Mouse (Mus musculus) urinary bladder, postnatal 14 days (tissue): ENCODE results near the gene Wdhd1.
A peak's percentile ranks its signal among the peaks of the same experiment; 100 is the strongest.
"Not testable (repeated sequence)": the region's sequence is repeated elsewhere in the genome, so short reads cannot be mapped to it uniquely, and the experiment has no call there.

Experiments used
- DNase-seq: peaks from one replicate; pipeline ENCODE4 v3.0.0; 2021; ENCODE audit warnings: low spot score

Wdhd1 gene

DNA sequence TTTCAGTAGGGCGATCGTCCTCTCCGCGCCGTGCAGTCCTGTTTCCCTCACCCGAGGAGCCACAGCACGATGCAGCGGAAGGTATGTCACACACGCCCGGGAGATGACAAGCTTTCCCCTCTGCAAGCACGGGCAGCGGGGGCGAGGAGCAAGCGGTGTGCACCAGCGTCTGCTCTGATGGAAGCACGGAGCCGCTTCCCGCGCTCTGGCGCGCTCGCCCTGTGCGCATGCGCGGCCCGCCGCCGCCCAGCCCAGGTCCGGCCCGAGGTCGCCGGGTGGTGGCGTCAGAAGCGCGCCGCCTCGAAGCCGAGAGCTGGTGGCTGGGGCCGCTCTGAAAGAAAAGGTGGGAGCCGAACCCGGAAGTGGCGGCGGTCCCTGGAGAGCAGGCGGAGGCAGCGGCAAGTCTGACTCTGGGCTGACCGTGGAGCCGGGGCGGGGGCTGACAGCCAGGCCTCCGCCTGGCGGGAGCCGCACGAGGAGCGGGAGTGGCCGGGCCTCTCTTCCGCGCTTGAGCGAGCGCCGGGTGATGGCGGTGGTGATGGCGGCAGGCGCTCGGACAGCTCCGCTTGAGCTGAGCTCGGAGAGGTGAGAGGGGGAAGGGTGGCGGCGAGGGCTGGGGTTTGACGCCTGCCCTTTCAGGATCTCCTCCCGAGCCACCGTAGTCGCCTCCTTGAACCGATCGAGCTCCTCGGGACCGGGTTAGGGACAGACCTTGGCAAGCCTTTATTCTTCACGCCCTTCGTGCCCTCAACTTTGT, at the start of gene Wdhd1, which contains the start of gene Socs4:
Wdhd1 (minus strand) TSS at position 221 of the 757 bp plus-strand sequence.
Socs4 (plus strand) TSS at position 295 of the 757 bp plus-strand sequence.
- peak; percentile 94 for DNase-seq

DNA sequence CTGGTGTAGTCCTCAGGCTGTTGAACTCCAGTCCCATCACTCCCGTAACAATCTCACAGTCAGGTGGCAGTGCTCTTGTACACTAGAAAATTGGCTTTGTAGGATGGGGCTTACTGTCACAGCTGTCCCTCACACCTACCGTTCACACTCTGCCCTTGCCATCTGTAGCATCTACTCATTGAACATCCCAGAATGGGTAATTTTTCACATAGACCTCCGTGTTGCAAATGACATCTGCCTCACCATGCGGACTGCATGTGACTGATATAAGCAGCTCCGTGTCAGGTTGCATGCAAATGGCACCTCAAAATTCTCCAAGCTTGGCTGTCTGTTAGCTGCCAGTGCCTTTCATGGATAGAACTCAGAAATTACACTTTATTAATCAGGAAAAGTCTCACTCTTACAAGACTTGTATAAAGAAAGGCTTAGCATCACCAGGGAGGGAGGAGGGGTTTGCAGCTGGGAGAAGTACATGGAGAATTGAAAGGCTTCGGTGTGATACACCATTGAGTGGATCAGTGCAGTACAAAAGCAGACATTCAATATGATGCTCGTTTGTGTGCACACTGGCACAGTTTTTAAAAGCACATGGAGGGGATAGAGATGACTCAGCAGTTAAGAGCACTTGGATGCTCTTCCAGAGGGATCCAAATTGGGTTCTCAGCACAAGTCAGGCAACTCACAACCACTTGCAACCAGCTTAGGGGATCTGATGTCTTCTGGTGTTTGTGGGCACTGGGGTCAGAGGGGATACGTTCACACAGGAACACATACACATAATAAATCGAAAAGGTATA, 49.5 kb upstream of the Wdhd1 start:
- DNase-seq, result no peak

DNA sequence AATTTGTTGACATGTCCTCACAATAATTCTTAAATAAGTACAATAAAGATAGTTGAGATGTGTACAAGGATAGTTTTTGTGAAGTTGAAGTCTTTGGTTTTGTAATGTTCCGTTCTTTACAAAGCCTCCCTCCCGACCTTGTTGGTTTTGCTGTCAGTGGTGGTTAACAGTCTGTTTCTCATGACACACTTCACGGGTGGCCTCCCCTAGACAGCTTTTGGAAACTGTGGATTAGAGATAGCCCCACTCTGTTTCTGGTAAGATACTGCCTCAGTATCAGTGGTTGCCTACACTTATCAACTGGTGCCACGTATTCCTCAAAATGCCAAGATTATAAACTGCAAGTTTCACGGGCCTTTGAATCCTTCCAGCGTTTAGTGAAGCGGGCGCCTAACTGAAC, 44.9 kb upstream of the Wdhd1 start:
- not testable (repeated sequence) for DNase-seq

DNA sequence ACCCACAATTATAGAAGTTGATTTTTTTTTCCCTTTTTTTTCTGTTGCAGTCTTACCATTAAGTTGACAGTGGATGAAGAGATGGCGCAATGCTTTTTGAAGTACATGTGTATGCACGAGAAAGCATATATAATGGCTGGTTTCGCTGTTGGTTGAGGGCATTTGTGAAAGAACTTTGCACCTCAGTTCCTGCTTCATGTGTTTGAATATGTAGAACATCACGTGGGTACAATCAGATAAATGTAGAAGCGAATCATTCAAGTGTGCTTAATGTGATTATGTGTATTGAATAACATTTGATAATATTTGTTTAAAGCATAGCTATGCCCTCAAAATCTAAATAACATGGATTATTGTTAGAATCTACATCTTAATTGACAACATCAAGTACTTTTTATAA, 42.7 kb upstream of the Wdhd1 start:
- DNase-seq, result no peak

DNA sequence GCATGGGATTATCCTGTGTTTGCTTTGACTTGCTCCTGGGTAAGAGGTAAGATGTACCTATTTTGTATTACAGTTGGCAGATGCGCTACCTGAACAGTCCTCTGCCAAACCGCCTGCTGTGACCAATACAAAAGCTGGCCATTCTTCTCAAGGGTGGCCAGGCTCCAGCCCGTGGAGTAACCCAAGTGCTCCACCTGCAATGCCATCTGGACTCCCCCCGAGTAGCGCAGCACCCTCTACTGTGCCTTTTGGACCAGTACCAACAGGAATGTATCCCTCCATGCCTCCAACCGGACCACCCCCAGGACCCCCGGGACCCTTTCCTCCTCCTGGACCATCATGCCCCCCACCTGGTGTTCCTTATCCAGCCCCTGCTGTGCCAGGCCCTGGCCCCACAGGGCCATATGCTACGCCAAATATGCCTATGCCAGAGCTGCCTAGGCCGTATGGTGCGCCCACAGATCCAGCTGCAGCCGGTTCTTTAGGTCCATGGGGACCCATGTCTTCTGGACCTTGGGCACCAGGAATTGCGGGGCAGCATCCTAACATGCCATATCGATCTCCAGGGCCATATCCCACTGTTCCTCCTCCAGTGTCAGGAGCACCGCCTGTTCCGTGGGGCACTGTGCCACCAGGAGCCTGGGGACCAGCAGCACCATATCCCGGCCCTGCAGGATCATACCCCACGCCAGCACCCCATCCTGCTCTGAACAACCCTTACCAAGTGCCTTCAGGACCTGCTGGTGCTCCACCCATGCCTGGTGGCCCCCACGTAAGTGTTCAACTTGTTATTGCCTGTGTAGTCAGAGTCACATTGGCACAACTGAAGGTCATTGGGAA, 33.9 kb upstream of the Wdhd1 start:
- no peak for DNase-seq

DNA sequence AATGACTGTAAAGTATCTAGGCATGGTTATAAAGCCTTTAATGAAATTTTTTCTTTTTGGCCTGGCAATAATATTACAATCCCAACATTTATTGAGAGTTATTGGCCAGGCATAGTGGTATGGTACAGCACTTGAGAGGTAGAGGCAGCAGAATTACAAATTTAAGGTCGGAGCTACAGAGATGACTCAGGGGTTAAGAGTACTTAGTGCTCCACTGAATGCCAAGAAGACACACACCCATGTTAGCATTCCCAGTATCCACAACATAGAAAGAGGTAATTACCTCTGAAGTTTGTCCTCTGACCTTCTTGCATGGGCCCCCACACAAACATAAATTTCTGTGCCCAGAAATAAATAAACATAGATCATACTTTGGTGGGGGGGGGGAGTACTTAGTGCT, 32.4 kb upstream of the Wdhd1 start:
- DNase-seq, result no peak

DNA sequence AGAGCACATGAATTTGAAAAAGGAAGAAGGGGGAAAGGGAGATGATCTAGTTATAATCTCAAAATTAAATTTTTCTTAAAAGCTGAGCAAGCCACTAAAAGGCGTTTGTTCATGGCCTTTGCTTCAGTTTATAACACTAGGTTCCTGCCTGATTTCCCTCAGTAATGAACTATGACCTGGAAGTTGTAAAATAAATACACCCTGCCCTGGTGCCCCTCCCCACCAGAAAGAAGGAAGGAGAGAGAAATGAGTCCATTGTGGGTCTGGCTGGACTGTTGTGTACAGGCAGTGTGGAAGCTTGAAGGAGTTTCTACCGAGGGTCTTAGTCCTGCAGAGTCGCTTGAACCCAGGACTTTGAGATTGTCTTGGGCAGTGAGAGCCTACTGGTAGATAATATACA, 31.0 kb upstream of the Wdhd1 start:
- no peak for DNase-seq

DNA sequence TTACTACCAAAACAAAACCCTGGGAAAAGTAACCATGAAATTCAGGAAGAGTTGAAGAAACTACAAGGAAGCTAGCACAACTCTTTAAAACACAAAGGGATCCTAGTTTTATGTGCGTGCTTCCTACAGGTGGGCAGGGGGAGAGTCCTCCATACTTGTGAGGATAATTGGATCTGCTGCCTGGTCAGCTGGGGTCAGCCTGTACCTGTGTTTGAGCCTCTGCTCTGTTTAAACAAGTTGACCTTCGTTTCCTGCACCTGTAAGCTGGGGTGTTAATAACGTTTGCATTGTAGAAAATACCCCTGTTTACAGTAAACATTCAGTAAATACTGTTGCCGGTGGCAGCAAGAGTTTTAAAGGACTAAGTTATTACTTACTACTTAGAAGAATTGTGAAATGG, 29.3 kb upstream of the Wdhd1 start:
- DNase-seq, result no peak

DNA sequence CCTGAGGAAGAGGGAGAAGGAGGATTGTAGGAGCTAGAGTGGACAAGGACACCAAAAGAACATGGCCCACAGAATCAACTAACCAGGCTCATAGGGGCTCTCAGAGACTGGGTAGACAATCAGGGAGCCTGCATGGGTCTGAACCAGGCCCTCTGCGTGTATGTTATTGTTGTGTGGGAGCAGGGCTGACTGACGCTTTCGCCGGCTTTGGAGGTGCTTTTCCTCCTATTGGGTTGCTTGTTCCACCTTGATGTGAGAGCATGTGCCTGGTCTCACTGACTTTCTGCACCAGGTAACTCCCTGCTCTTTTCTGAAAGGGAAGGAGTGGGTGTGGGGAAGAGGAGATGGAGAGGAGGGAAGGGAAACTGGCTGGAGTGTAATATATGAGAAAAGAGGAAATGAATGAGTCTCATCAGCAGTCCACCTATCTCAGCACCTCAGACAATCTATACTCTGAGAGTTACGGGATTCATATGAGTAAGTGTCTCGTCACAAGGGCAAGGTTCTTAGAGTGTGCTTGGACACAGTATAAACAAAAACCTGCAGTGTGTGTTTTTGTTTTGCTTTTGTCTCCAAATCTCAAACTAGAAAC, 28.3 kb upstream of the Wdhd1 start:
- DNase-seq, result no peak

DNA sequence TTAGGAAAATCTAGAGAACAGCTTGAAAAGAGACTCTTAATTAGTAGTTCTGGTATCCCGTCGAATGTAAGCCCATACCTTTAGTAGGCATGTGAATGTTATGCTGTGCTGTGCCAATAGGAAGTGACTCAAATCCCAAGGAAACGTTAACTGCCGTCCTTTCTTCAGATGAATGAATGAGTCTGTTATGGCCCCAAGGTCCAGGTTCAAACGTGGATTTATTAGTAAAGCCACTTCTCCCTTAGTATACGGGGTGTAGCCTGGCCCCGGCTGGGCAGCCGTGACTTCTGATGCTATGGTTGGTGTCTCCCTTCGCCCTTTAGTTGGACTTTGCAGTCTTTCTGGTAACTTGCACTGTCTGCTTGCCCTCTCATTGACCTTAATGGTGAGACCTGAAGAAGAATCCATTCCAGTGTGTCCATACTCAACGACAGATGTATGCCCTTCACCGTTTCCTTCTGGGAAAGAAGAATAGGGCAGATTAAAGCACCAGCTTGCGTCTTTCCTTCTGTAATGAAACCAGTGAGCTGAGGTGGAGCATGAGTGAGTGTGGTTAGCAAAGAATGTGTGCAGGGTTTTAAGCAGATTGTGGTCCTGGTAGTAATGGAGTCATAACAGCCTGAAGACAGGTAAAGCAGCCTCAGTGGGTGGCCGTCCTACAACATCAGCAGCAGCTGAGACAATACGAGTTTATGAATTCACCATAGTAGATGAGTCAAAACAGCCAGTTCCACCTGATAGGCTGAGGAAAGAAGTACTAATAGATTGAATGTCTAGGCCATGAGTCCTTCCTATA, 26.4 kb upstream of the Wdhd1 start:
- DNase-seq, result no peak

DNA sequence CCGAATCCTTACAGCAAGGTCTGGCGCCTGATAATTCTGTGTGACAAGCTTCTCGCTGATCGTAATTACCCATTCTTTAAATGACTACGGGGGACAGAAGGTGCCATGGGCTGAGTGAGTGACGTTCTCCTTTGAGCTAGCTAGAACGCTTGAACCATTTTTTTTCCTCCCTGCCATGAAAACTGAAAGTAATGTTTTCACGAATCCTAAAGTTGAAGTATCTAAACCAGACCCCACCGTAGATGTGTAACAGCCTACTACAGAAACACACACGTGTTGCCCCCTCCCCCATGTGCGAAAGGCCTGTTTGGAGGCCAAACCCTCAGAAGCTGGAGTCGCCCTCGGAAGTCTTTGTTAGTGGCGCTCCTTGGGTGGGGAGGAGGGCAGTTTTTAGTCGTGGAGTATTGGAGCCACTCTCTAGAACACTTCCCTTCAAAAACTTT, 22.2 kb upstream of the Wdhd1 start:
- no peak for DNase-seq

DNA sequence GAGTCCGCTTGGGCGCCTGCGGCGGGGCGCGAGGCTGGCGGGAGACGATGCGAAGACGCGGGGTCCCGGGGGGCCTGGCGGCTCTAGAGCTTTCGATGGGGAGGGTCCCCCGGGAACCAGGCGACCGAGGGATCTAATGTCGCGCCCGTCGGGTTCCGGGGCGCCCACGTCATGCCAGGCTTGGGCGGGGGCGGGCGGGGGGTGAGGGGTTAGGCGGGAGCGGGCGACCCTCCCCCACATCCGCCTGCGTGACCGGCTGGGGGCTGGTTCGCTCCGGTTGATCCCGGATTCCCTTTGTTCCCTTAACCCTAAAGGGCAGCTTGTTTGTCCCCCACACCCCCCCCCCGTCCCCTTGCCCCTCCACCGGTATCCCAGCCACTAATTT, 21.7 kb upstream of the Wdhd1 start:
- no peak for DNase-seq

DNA sequence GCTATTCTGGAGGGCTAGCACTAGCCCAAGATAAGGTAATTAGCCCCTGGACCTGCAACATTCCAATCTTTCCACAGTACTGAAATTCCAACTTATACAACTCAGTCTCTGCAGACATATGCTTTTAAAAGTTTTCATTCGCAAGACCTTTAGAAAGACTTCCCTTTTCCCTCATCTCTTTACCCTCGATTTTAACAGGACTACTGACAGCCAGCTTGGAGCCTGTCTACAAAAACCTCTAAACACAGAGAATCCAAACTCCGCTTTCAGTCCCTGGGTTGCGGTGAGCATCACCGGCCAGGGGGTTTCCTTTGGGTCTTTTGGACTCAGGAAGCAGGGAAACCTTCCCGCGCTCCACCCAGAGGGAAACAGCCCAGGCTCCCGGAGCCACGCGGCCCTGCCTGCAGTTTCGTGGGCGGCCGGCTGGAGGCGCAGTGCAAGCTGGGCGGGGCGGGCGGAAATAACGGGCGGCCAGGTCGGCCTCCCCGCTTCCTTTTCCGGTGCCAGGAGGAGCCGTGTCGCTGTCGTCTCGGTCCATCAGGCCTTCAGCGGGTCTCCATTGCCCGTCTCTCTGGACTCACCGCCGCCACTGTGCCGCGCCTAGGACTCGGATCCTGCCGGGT, 21.2 kb upstream of the Wdhd1 start, which contains the start of gene Mapk1ip1l:
Mapk1ip1l (plus strand) TSS at position 482 of the 623 bp plus-strand sequence.
- DNase-seq, result peak; percentile 92

DNA sequence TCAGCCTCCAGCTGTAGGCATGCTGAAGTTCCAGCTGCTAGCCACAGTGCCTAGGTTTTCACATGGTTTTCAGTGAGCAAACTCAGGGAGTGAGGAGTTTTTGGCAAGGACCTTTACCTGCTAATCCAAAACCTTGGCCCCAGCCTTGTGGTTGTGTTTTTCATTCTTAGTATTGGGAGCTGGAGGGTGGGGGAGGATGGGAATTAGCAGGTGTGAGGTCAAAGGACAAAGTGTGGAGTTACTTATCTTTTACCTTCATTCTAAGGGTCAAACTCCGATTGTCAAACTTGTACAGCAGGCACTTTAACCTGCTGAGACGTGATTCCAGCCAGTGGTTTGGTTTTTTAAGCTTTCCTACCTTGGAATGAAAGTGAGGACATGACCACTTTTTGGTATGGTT, 19.6 kb upstream of the Wdhd1 start:
- no peak for DNase-seq

DNA sequence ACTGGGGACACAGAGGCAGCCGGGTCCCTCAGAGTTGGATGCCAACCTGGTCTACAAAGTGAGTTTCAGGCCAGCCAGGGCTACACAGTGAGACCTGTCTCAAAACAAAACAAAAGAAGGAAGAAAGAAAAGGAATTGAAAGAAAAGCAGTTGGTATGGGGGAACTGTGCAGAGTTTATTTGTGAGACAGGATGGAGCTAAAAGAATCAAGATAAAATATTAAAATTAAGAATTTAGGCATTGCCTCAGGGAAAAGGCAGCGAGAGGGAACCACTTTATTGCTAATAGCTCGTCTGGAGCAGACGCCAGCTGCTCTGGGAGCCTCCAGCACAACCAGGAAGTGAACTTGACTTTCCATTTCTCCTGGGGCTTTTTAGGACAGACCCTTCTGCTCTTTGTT, 17.5 kb upstream of the Wdhd1 start:
- DNase-seq, result no peak

DNA sequence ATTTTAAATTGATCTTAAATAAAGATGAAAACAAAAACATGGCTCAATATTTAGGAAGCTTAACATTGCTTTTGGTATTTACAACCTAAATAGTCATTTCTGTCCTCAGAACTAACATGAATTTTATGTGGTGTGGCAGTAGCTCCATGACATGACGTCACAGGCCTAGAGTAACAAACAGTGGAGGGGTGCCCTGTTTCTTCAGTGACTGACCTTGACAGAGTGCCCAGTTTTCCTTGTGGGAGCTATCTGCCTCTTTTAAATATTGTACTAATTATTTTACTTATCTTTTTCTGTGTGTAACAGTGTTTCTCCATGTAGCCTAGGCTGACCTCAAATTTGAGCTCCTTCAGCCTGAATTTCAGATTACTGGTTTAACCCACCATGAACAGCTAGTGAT, 15.1 kb upstream of the Wdhd1 start:
- no peak for DNase-seq

DNA sequence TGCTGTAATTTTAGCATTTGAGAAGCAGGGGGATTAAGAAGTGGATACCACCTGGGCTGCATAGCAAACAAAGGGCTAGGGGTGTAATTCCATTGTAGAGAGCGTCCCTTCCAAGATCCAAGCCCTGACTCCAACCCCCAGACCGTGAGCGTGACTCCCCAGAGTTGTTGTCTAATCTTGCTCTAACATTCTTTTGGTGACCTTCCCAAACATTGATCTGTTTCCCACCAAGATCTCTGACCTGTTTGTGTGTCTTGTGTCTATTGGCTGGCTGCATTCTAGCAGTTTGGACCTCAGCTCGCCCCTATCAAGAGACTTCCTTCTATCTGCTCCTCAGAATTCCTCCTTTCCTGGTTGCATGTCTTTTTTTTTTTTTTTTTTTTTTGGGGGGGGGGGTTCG, 10.4 kb upstream of the Wdhd1 start:
- DNase-seq, result no peak

DNA sequence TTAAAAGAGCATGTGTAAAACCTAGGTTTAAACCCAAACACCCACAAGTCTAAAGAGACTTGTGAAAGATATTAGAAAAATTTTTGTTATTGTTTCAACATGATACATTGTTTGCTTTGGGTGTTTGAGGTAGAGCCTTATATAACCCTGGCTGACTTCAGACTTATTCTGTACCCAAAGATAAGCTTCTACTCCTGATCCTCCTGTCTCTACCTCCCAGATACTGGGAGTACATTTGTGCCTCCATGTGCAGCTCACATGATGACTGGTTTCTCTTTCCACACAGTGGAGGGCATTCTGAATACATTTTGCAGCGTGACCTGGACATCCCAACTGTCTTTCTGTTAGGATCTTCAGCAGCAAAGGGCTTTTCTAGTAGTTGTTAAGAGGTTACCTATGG, 9.6 kb upstream of the Wdhd1 start:
- DNase-seq, result no peak

DNA sequence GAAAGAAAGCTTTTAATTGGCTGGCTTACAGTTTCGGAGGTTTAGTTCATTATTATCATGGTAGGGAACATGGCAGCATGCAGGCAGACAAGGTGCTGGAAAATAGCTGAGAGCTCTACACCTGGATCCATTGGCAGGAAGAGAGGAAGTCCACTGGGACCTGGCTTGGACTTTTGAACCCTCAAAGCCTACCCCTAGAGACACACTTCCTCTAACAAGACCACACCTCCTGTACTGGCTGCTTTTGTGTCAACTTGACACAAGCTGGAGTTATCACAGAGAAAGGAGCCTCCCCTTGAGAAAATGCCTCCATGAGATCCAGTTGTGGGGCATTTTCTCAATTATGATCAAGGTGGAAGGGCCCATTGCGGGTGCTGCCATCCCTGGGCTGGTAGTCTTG, 8.6 kb upstream of the Wdhd1 start:
- DNase-seq, result no peak

DNA sequence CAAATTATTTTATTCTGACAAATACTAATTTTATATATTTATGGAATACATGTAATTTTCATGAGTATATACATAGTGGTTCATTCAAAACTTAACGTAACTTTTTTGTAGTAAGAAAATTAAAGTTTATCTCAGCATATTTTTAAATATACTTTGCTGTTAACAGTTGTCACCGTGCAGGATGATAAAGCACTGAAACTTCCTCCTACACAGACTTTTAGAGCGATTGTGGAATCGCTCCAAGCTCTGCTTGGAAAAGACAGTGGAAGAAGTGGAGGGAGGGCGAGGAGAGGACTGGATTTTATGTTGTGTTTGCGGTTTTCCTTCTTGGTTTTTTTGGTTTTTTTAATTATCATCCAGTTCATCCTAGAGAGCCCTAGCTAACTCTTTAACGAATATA, 6.9 kb upstream of the Wdhd1 start:
- no peak for DNase-seq

DNA sequence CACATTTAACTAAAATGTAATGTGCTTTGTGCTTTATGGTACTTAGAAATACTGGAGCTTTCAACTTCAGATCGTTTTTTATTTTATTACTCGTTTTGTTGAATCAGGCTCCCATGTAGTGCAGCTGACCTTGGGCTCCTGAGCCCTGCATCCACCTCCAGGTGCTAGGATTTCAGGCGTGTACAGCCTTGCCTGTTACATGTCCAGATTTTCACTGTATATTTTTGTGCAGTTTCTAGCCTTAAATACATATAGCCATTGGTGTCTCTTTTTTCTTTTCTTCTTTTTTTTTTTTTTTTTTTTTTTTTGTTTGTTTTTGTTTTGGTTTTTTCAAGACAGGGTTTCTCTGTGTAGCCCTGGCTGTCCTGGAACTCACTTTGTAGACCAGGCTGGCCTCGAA, 4.9 kb upstream of the Wdhd1 start:
- DNase-seq, result no peak
